ENCODE assay signal across 24 mouse cellular contexts in the genomic region with DNA sequence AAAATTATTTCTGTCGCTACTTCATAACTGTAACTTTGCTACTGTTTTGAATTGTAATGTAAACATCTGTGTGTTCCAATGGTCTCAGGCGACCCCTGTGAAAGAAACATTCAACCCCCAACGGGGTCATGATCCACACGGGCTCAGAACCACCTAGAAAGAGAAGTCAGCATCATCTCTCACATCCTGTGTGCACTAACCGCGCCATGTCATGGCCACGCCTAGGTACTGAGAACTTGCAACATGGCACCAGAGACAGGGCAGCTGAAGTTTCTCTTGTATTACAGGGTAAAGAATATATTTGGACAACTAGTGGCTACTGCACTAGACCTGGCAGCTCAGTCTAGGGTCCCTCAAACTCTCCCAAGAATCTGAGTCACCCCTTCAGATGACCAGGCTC. TPM values are rescaled to one million over a fixed set of nuclear protein-coding genes. Genes with fewer than 3 reads are reported as not detected.
A peak's percentile ranks its signal among the peaks of the same experiment; 100 is the strongest.
DNase-seq lines count a peak whose midpoint lies in the region; ATAC-seq lines count a peak whose summit lies in the region.
"Had no signal": no experiment of that assay in that cellular context is flagged by ENCODE, and none has a peak within 500 bp of the region (broad histone marks: within the 10 kb centered on the region; RNA-seq: fewer than 3 reads in every experiment).

No protein-coding gene starts in this region.

- no peak for ATAC-seq in midbrain, embryonic 11.5 days (ENCODE audit: low FRiP score)
- ATAC-seq in midbrain, embryonic 14.5 days (ENCODE audit: low FRiP score, low TSS enrichment), result no peak
- ATAC-seq: activated CD4-positive, CD25-positive, alpha-beta regulatory T cell, adult 4 months; forebrain, embryonic 14.5 days; forebrain, embryonic 16.5 days; Patski had no signal

- no peak overlapping the region for H3K4me3 ChIP-seq in midbrain, embryonic 11.5 days (ENCODE audit: low read depth, low read length)
- H3K4me3 ChIP-seq in midbrain, embryonic 14.5 days (replicated peaks; ENCODE audit: low read depth, low read length), result no peak overlapping the region
- H3K4me3 ChIP-seq: embryonic facial prominence, embryonic 13.5 days; embryonic facial prominence, embryonic 15.5 days; erythroblast, embryonic 14.5 days; forebrain, embryonic 10.5 days; forebrain, embryonic 12.5 days had no signal

- no peaks in the 10 kb centered on the region for H3K36me3 ChIP-seq in midbrain, embryonic 11.5 days (ENCODE audit: control insufficient read depth, insufficient read depth, low read length)
- H3K36me3 ChIP-seq in midbrain, embryonic 14.5 days (ENCODE audit: control insufficient read depth, insufficient read depth, low read length), result no peaks in the 10 kb centered on the region
- H3K36me3 ChIP-seq: embryonic facial prominence, embryonic 13.5 days; embryonic facial prominence, embryonic 15.5 days; forebrain, embryonic 10.5 days; forebrain, embryonic 12.5 days; G1E had no signal

- H3K4me1 ChIP-seq in midbrain, embryonic 11.5 days (ENCODE audit: control insufficient read depth, insufficient read depth, low read length), result peaks cover 2% of the 10 kb centered on the region; the same call in 1 of the 2 replicates
- no peaks in the 10 kb centered on the region for H3K4me1 ChIP-seq in midbrain, embryonic 14.5 days (ENCODE audit: control insufficient read depth, insufficient read depth, low read length)
- H3K4me1 ChIP-seq: embryonic facial prominence, embryonic 13.5 days; forebrain, embryonic 12.5 days had no signal

- WGBS in midbrain, embryonic 11.5 days, result 77% methylated on average over 7 of the region's 7 CpGs
- WGBS in midbrain, embryonic 14.5 days, result 89% methylated on average over 7 of the region's 7 CpGs

- DNase-seq in heart, adult 11 months, result peak; percentile 85
- no peak for DNase-seq in heart, adult 18-20 months
- DNase-seq in midbrain, embryonic 11.5 days (ENCODE audit: low spot score, missing footprints), result peak; percentile 8
- DNase-seq in midbrain, embryonic 14.5 days, result no peak
- no peak for DNase-seq in right cerebral cortex, adult 18-20 months
- DNase-seq: adrenal gland, adult 8-10 months; embryo, embryonic 11 days had no signal

- H3K9me3 ChIP-seq in midbrain, embryonic 11.5 days (ENCODE audit: control insufficient read depth, low read length), result no peaks in the 10 kb centered on the region
- H3K9me3 ChIP-seq in midbrain, embryonic 14.5 days (ENCODE audit: control insufficient read depth, low read length), result no peaks in the 10 kb centered on the region; the same call in 1 of the 2 replicates
- H3K9me3 ChIP-seq: embryonic facial prominence, embryonic 13.5 days; embryonic facial prominence, embryonic 15.5 days had no signal

- no peaks in the 10 kb centered on the region for H3K27me3 ChIP-seq in midbrain, embryonic 11.5 days (ENCODE audit: control insufficient read depth, insufficient read depth, low read length)
- no peaks in the 10 kb centered on the region for H3K27me3 ChIP-seq in midbrain, embryonic 14.5 days (ENCODE audit: control insufficient read depth, insufficient read depth, low read length)
- H3K27me3 ChIP-seq: embryonic facial prominence, embryonic 13.5 days; embryonic facial prominence, embryonic 15.5 days had no signal

- H3K4me2 ChIP-seq in midbrain, embryonic 11.5 days, result no peak overlapping the region
- H3K4me2 ChIP-seq in midbrain, embryonic 14.5 days (ENCODE audit: low read length), result no peak overlapping the region
- H3K4me2 ChIP-seq: embryonic facial prominence, embryonic 13.5 days; embryonic facial prominence, embryonic 15.5 days; forebrain, embryonic 12.5 days had no signal

- no peak overlapping the region for H3K27ac ChIP-seq in midbrain, embryonic 11.5 days (ENCODE audit: low read depth, low read length)
- H3K27ac ChIP-seq in midbrain, embryonic 14.5 days (replicated peaks; ENCODE audit: low read depth, low read length), result no peak overlapping the region
- H3K27ac ChIP-seq: embryonic facial prominence, embryonic 13.5 days; embryonic facial prominence, embryonic 15.5 days; forebrain, embryonic 10.5 days; forebrain, embryonic 12.5 days had no signal

- H3K9ac ChIP-seq in midbrain, embryonic 11.5 days (ENCODE audit: low read length), result no peak overlapping the region
- no peak overlapping the region for H3K9ac ChIP-seq in midbrain, embryonic 14.5 days (replicated peaks; ENCODE audit: low read length)
- H3K9ac ChIP-seq: embryonic facial prominence, embryonic 13.5 days; embryonic facial prominence, embryonic 15.5 days; forebrain, embryonic 12.5 days had no signal

RNA-seq across cellular contexts. Expression of gene Myl2, which starts 12.7 kb away (rescaled TPM):
- over 10,000 TPM; 22,032 to 23,824 TPM for total RNA-seq in heart, adult 18-20 months (2021)
- polyA plus RNA-seq in midbrain, embryonic 11.5 days (2014; fragmentation: Nextera tagmentation; extraction: Ambion mirVana), result 0.29 TPM in 1 of 2 replicates, not detected in the other
- polyA plus RNA-seq in midbrain, embryonic 14.5 days (2014; fragmentation: Nextera tagmentation; extraction: Ambion mirVana), result 1.9 and 3.0 TPM in 2 replicates
- total RNA-seq: adrenal gland, adult 18-20 months; adrenal gland, adult 8-10 months; adrenal gland, postnatal 14 days; CH12.LX; common myeloid progenitor, adult 5-6 weeks; G1E had no signal
- polyA plus RNA-seq: activated CD4-positive, CD25-positive, alpha-beta regulatory T cell, adult 4 months; CD4-positive, CD25-positive, alpha-beta regulatory T cell, adult 4 months; embryonic facial prominence, embryonic 13.5 days; erythroblast, embryonic 14.5 days; forebrain, embryonic 10.5 days; G1E; Patski had no signal

RNA-seq across cellular contexts. Expression of gene Ccdc63, which starts 27.2 kb away (rescaled TPM):
- total RNA-seq in heart, adult 18-20 months (2021), result not detected
- 0.03 TPM in 1 of 2 replicates, not detected in the other for polyA plus RNA-seq in midbrain, embryonic 11.5 days (2014; fragmentation: Nextera tagmentation; extraction: Ambion mirVana)
- polyA plus RNA-seq in midbrain, embryonic 14.5 days (2014; fragmentation: Nextera tagmentation; extraction: Ambion mirVana), result not detected in 2 replicates
- total RNA-seq: adrenal gland, postnatal 14 days; adrenal gland, postnatal 36 days had no signal
- polyA plus RNA-seq: embryonic facial prominence, embryonic 11.5 days; embryonic facial prominence, embryonic 13.5 days; erythroblast, embryonic 14.5 days; forebrain, embryonic 10.5 days; forebrain, embryonic 12.5 days; forebrain, embryonic 14.5 days; forebrain, embryonic 16.5 days; G1E; Patski had no signal

RNA-seq across cellular contexts. Expression of gene Ppp1cc, which starts 44.6 kb away (rescaled TPM):
- total RNA-seq in heart, adult 18-20 months (2021), result 100 to 1,000 TPM; 105 to 113 TPM
- 311 and 338 TPM in 2 replicates for polyA plus RNA-seq in midbrain, embryonic 11.5 days (2014; fragmentation: Nextera tagmentation; extraction: Ambion mirVana)
- 232 and 238 TPM in 2 replicates for polyA plus RNA-seq in midbrain, embryonic 14.5 days (2014; fragmentation: Nextera tagmentation; extraction: Ambion mirVana)

Comparison
In these comparisons a context has a peak if more than half of its experiments do, and no peak if none do; other contexts are left out.
1. DNase-seq: peak in heart, adult 11 months (single experiment) and midbrain, embryonic 11.5 days (single experiment); none in heart, adult 18-20 months (0 of 2), midbrain, embryonic 14.5 days (single experiment) and right cerebral cortex, adult 18-20 months (single experiment).